Mouse (Mus musculus) thymus, adult 2 months (tissue): ENCODE data around the gene Sorl1.

Source experiments
- CTCF ChIP-seq: fragments of 200-500 bp; IDR thresholded peaks from 2 replicates; pipeline ENCODE4 v1.5.1; 2012; ENCODE audit warnings: mild to moderate bottlenecking, control low read depth, low read length, moderate library complexity, borderline replicate concordance; ENCODE audit not compliant: control insufficient read depth, poor library complexity, insufficient read depth; ENCODE audit errors: extremely low read depth
- POLR2A ChIP-seq: fragments of 200-500 bp; IDR thresholded peaks from 2 replicates; pipeline ENCODE4 v1.6.1; 2012; ENCODE audit warnings: mild to moderate bottlenecking, low read length, control low read depth, moderate library complexity; ENCODE audit not compliant: control insufficient read depth, poor library complexity, insufficient read depth; ENCODE audit errors: extremely low read depth

DNA sequence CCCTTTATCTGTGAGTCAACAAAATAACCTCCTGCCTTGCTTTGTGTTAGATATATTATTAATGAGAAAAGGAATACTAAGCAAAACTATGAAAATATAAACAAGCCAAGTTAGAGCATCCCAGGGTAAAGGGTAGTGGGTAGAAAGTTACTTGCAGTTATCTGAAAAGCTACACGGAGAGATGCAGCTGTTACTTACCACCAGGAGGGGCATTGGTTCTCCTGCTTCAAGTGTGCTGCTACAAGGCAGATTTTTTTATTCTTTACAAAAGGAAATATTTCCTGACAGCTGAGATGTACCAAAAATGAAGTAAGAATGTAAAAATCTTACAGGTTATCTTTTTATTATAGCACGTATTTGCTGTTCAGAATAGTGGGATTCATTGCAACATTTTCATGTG is 40.8 kb upstream of the Sorl1 start:
- no peak for TF ChIP-seq POLR2A
- no peak for TF ChIP-seq CTCF
